Mouse (Mus musculus): Measurements from ENCODE around the gene Macc1. TPM values are rescaled to one million over a fixed set of nuclear protein-coding genes. Genes with fewer than 3 reads are reported as not detected.
"Not testable (repeated sequence)": the region's sequence is repeated elsewhere in the genome, so short reads cannot be mapped to it uniquely, and the experiment has no call there.

Macc1 gene
- polyA plus RNA-seq (2015; fragmentation: Nextera tagmentation; extraction: Ambion mirVana) = 0.04 and 0.15 TPM in 2 replicates

DNA sequence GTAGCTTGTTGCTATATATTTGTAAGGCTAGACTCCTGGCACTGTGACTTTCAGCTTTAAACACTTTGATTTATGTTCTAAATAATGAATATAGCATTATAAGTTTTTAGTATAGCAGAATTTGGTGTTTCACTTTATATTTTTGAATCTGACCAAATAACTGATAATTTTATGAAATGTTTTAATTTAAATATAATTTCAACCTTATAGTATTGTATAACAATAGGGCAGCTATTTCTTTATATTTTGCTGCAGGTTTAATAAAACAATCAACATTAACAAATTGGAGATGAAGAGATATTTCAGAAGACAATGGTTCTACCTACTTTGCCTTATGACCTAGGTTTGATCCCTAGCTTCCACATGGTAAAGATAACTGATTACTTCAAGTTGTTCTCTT lies at the start of gene Macc1:
TSS of gene Macc1 (plus strand) at position 301 of the 400 bp plus-strand sequence.
- DNase-seq (ENCODE audit: low spot score) = no peak

DNA sequence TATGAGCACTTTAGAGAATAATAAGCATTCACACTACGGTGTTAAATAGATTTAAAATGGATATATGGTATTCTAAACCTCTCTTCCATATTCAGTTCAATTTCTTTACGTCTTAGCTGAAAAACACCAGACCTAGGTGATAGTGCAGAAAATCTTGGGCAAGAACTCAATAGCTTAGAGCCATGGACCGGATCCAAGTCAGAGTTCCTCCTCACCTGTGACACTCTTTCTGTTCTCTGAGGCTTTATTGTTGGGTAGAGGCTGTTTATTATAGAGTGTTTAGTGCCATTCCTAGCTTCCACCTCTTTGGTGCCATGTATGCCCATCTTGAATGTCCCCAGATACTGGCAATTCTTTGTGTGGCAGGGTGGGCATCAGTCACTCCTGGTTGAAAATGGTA lies 49.6 kb upstream of the Macc1 start:
- DNase-seq (ENCODE audit: low spot score) = no peak

DNA sequence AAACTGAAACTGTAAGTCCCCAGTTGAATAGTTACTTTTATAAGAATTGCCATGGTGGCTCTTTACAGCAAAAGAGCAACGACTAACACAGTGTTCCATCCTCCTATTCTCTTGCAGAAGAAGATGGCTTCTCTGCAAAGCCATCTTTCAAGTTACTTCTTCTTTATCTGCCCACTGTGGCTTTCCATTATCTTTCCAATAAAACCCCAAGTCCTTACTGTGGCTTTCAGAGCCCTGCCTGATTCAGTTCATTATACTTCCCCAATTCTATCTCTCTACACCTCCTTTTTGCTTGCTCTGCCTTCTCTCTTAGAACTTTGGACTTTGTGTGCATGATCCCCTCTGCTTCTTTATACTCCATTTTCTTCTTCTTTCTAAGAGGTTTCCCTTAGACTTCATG lies 45.3 kb upstream of the Macc1 start:
- DNase-seq (ENCODE audit: low spot score) = no peak

DNA sequence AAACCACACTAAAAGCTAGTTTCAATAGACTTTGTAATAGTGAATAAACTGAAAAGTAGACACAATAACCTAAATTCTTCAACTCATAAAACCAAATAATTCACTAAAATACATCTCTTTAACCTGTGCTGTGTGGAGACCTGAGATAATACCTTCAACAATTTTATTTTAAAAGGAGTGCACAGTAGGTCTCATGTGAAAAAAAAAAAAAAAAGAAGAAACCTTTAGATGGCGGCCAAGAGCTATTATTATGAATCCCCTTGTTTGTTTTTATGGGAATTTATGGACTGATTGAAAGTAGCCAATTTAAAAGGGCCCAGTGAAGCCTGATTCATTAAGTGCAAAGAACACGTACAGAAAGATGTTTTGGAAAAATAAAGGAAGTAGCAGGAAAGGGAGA lies 44.0 kb upstream of the Macc1 start:
- DNase-seq (ENCODE audit: low spot score) = no peak

DNA sequence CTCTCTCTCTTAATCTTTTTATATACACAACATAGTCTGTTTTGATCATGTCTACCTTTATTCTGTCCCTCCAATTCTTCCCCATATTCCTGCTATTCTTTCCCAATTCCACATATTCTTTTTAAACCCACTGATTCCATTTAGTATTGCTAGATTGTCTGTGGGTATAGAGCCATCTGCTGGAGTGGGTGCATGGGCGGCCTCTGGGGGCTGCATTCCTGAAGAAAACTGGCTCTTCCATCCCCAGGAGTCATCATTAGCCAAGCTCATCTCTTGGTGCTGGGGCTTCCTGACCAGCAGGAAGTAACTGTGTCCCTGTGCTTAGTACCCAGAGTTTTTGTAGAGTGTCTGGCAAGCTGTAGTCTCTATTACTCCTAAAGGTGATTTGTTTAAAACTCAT lies 42.1 kb upstream of the Macc1 start:
- DNase-seq (ENCODE audit: low spot score) = no peak

DNA sequence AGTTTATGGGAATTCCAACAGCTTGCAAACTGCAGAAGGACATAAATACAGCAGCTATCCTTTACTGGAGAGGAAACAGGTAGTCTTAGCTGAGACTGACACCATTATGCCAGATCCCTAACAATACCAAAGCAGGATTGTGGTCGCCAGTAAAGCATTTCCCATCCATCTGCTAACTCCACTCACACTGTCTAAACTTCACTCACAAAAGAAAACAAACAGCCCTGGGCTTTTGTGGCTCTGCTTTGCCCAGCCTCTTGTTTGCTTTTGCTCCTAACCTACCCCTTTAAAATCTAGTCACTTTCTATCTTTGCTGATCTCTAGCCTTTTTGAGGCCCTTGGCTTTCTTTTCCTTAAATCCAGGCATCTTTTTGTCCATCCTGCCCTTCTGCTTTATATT lies 40.5 kb upstream of the Macc1 start:
- DNase-seq (ENCODE audit: low spot score) = no peak

DNA sequence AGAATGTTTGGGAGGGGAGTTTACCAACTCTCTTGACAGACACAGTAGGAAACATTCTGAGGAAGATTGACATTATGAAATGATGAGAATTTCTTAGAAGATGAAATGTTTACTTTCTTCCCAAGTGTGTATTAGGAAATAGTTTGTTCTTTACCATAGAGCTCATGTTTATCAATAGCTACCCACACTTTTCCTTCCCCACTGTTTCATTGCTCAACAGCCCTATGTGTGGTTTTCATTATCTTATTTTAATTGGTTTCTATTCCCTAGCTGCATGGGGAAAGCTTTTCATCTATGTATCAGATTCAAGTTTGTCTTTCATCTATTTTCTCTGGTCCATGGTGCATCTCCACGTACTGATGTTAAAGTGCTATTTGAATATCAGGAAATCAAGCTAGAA lies 37.8 kb upstream of the Macc1 start:
- no peak for DNase-seq (ENCODE audit: low spot score)

DNA sequence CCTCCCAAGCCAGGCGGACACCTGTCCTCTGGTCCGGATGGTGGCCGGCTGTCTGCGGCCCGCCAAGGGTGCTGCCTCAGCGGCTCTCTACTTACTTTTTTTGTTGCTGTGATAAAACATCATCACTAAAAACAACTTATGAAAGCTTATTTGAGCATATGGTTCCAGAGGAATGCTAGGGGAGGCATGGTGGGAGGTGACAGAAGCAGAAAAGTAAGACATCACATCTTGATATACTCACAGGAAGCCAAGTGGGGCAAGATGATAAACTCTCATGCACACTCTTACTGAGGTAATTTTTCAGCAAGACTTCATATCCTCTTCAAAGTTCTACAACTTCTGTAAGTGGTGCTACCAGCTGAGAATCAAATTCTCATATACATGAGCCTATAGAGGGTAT lies 22.5 kb upstream of the Macc1 start:
- no peak for DNase-seq (ENCODE audit: low spot score)

DNA sequence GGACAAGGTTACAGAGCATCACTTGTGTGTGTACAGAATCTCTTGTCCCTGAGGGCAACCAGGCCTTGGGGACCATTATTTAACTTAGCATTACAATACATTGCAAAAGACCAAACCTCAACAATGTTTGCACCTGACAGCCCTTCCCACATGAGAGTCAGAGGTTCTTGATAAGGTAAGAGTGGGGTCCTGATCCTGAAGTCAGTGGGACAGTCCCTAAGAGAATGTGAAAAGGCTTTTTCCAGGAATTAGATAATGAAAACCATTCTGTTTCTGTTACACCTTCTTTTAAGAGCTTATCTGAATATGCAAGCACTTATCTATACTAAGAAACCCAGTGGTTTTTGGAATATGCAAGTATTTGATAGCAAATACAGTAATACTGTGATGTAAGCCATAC lies 10.5 kb upstream of the Macc1 start:
- no peak for DNase-seq (ENCODE audit: low spot score)

DNA sequence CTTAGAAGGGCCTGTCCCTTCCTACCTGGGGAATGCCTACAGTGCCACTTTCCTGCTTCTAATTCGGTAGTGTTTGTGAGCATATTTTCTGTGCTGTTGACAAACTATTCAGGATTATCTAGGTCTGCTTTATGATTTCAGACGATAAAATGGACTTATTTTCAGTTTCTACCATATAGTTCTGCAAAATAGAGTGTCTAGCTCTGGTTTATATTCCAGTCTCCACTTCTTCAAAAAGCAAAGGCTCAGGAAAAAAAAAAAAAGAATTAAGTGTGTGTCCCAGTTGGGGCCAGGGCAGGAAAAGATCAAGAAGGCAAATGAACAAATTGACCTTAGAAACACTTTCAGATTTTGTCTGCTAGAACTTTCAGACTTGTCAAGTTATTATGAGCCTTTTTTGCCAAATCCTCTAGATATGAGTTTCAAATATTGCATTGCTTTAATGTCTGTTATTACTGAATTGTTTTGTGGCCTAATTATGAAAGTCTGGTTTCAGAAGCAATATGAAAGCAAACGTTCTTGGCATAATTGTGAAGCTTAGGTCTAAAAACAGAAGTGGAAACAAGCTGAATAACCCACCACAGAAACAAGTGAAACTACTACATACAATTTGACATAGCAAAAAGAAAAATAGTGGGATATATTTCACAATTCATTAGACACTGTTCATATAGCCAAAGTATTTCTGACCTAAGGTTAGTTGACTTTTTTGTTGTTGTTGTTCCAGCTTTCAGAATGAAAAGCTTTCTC lies 881 bp upstream of the Macc1 start:
- no peak for DNase-seq (ENCODE audit: low spot score)

DNA sequence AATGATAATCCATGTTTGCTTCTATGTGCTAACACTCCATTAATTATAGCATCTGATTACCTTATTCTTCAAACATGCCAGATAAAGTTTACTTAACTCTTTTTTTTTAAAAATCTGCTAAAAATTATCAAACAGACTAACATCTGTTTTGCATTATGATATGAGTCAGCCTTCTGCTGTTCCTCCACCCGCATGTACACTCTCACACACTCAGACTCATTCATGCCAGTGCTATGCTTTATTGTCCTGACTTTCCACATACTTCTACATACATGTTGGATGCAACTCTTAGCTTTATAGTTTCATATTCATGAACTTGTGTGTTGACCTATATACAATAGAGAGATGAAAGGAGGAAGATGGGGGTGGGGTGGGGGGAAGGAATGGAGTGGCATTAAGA lies 4.7 kb downstream of the Macc1 start:
- no peak for DNase-seq (ENCODE audit: low spot score)

DNA sequence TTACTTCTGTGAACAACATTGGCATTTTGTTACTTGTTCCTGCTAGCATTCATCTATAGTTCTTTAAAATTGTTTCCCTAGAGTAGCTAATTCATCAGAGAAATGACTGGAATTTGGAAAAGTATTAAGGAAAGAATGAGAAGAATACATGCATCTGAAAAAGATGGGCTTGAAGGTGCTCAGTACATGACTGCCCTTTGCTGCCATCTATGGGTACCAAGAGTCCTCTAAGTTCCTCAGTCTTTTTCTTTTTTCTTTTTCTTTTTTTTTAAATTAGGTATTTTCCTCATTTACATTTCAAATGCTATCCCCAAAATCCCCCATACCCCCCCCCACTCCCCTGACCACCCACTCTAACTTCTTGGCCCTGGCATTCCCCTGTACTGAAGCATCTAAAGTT lies 11.3 kb downstream of the Macc1 start:
- DNase-seq (ENCODE audit: low spot score) = no peak

DNA sequence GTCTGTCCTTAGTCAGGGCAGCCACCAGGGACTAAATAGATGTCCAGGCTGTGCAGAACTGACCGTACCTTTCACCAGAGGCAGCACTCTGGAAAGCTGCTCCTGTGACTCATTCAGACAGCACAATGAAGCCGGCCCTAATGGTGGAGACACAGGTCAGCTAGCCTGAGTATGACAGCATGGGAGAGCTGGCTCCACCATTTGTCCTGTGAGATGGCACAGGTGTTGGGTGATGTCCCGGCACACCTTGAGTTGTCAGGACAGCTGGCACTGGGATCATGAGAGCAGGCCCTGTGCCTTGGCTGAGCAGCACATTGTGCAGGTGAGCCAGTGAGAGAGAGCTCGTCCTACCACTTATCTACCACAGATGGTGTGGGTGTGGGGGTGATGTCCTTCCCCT lies 16.6 kb downstream of the Macc1 start:
- no peak for DNase-seq (ENCODE audit: low spot score)

DNA sequence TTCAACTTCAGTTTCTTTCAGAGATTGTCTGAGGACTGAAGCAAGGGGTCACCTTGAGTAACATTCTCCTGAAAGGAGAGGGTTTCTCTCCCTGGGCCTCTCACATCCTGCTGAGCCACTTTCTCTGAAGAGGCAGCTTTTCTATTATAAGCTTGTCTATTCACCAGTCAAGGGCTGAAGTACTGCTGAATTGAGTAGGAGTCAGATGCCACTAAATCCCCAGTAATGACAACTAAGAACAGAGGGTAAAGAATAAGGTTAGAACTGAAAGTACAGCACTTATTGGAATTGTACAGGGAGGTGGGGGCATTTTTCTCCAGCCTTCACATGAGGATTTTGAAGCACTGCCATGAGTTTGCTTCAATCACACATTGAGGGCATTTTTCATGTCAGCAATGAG lies 19.3 kb downstream of the Macc1 start:
- DNase-seq (ENCODE audit: low spot score) = no peak

DNA sequence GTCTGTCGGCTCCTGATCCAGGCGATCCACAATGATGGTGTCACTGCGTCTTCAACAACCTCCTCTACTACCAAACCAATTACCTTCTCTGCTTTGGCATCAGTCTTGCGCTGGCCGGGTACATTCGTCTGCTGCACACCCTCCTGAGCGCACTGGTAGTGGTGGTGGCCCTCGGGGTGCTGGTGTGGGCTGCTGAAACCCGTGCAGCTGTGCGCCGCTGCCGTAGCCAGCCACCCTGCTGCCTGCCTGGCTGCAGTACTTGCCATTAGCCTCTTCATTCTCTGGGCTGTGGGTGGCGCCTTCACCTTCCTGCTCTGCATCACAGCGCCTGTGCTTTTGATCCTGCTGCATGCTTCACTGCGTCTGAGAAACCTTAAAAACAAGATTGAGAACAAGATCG lies 38.5 kb downstream of the Macc1 start:
- DNase-seq (ENCODE audit: low spot score) = not testable (repeated sequence)

DNA sequence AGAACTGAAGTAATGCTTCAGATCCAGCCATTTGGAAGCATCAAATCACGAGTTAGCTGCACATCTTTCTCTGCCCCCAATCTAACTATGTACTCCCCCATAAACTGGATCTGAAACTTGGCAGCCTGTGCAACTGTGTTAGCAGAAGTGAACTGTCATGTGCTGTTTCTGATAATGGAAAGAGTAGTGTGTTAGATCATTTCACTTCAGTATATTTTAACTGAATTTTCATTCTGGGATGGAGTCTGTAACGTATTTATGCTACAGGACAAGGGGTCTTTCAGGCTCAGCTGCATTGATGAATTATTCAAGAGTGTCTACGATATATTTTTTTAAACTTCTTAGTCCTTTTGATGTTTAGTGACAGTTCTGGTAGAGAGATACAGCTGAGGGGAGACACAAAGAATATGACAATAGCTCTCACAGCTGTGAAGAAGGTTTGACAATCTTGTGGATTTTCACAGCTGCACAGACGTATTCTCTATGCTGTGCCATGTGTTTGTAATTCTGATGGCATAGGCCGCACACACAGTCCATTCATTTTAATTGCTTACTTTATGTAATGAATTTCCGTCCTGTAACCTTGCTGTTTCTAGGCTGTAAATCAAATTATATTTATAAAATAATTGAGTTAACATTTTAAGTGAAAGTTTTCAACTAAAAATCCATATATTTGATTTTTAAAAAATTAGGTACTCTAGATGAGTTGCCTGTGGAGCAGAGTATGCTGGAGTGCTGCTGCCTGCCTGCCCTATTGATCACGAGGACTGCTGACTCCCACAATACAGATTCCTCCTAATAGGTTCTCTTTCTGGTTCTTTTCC lies 43.6 kb downstream of the Macc1 start:
- DNase-seq (ENCODE audit: low spot score) = no peak

DNA sequence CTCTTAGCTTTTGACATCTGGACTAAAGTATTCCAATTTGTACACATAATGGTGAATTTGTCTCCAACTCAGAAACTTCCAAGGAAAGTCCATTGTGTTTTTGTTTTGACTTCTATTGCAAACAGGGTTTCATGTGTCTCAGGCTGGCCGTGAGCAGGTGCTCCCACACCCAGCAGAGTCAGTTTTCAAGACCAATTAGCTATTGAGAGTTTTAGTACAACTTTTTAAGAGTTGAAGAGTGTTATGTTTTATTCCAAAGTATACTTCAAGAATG lies 44.1 kb downstream of the Macc1 start:
- DNase-seq (ENCODE audit: low spot score) = no peak

DNA sequence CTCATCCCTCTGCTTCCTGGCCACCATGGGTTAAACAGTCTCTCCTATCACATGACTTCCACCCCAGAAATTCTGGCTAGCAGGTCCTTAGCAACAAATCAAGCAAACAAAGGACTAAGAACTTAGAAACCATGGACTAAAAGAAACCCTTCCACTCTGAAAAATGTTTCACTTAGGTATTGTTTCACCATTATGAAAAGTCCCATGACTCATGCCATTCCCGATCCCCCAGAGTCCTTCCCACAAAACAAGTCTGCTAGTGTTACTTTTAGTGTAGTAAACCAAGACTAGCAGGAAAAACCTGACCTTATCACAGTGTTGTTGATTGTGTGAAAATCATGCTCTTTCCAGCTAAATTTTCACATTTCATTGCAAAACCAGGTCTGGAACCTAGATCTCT lies 51.0 kb downstream of the Macc1 start:
- no peak for DNase-seq (ENCODE audit: low spot score)

DNA sequence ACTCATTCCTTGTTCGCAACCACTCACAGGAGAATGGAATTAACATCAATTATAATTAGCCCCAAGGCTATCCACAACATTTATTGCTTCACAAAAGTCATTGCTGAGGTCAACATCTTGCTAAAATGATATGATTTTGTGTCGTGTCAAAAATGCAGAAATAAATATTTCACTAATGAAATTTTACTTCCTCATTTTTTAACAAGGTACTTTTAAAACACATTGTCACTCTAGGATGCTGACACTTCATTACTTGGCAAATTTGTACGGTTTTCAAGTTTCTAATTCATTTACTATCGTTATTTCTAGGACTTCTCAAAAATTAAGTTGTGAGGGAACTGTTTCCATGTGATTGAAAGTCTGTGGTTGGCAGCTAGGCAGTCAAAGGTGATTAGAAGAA lies 55.8 kb downstream of the Macc1 start:
- no peak for DNase-seq (ENCODE audit: low spot score)

DNA sequence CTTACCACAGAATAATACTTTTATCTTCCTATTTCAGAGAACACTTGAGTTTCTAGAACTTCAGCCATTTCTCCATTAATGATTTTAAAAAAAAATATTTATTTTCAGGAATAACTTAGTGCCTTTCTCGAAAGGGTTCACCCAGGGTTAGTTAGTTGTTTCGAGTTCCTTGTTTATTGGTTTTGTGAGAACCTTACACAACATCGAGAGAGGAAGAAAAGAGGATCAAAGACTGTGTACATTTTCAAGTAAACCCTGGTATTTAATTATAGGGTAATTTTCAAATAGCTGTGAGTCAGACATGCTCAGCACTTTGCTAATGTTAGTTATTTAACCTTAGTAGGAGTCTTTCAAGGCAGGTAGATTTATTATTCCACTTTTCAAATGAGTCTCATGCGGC lies 58.3 kb downstream of the Macc1 start:
- DNase-seq (ENCODE audit: low spot score) = no peak

DNA sequence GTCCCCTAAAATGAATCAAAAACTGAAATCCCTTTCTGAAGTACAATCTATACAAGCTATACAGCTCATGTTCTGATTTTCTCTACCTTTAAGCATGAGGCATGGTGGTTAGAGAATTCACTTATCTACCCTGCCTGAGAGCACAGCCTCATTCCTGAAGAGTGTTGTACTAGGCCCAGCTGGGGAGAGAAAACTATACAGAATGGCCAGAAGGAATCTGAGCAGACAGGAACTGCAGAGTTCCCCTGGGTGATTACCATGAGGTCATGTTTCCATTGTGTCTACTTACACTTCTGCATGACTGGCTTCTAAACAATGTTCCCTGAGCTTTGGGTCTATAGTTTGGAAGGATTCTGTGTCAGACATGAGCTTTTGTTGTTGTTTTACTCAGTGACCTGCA lies 62.8 kb downstream of the Macc1 start:
- no peak for DNase-seq (ENCODE audit: low spot score)

DNA sequence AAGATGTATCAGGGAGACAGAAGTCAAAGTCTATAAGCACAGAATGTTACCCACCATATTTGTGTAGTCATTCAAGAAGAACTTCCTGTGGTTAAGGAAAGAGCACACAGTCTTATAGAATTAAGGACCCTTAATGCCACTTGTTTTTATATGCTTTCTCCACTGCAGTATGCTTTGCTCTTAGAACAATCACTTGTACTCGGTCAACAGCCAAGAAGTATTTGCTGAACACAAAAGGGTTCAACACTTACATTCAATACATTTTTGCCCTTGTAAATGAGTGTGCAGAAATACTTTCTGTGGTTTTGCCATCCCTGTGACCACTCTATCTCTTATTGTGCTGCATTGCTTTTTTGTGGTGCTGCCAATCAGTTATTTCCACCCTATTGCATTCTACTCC lies 67.8 kb downstream of the Macc1 start:
- no peak for DNase-seq (ENCODE audit: low spot score)

DNA sequence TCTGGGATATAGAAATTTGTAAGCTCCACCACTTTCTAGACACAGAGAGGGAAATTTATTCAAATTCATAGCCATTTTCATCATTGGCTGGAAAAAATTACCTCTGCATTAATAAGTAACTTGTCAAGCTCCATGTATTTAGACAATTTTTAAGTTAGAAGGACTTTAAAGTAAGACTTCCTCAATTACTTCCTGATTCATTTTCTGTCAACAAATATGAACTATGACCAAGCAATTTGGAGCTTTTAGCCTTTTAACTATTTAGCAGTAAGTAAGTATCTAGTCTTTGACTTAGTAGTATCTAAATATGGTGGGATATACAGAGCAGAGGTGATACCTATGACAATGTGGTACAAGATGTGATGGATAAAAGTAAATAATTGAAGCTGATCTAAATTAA lies 72.2 kb downstream of the Macc1 start:
- DNase-seq (ENCODE audit: low spot score) = no peak

Data from thymus, postnatal 0 days (tissue).